Mouse (Mus musculus): ENCODE data around the gene Aff3. TPM values are rescaled to one million over a fixed set of nuclear protein-coding genes. Genes with fewer than 3 reads are reported as not detected.

The Aff3 gene
- polyA plus RNA-seq, 1 experiment = 16.9 TPM

DNA sequence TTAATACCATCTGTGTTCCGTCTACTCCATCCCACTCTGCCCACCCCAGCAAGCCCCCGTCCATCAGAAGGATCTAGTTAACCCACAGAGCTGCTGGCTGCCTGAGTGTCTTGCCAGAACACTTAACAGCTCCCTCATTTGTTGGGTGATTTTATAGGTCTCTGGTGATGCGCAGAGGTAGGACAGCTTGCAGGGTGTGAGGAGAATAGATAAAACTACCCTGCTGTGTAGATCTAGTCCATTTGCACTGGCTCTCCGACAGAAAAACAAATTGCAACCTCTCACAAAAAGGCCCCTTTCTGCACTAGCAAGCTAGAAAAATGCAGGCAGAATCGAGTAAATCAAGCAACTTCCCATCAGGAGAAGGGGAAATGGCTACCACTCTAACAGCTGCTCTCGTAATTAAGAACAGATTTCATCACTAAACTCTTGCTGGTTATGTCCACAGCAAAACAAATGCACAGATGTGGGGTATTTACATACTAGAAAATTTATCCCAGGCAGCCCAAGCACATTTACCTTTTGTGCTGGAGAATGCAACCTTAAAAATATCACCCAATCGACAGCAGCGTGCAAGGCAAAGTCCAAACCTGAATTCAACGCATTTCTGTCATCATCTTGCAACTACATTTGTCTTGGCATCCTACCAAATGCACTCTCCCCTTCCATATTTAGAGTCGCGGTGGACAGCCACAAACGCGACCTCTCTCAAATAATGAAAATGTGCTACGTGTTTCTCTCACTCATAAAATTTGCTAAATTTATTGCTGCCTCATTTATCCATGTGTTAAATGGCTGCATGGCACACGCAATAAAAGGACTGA, 152.3 kb downstream of the Aff3 start:
- WGBS = 65% methylated on average over 15 of the region's 15 CpGs
- TF ChIP-seq CTCF (IDR thresholded peaks at IDR 0.05; ENCODE audit: insufficient read depth, low read length) (no peak), POLR2A (IDR thresholded peaks at IDR 0.05; ENCODE audit: borderline replicate concordance, extremely low read depth, low read depth, low read length) (no peak)
- no peak for DNase-seq
- no peaks in the 10 kb centered on the region for H3K4me1 ChIP-seq (ENCODE audit: control insufficient read depth, insufficient read depth, low read length)
- H3K4me3 ChIP-seq (replicated peaks; ENCODE audit: extremely low read depth, low read depth, low read length) = no peak overlapping the region

DNA sequence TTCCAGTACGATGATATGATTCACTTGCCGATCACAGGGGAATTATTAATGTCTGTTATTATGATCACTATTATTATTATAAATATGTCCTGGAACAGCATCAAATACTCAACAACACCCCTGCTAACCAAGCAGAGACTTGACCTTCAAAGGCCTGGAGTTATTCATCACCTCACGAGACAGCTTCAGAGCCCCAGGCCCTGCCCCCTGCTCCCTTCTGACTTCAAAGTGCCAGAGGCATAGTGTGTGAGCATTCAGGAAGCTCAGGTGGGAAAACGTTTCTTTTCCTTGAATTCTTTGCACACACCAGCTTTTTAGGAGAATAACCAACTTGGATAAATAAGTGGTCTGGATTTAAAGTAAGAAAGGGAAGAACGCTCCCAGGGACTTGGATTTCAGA, 153.7 kb downstream of the Aff3 start:
- TF ChIP-seq CTCF (IDR thresholded peaks at IDR 0.05; ENCODE audit: insufficient read depth, low read length) = no peak
- no peak for TF ChIP-seq POLR2A (IDR thresholded peaks at IDR 0.05; ENCODE audit: borderline replicate concordance, extremely low read depth, low read depth, low read length)
- no peak for DNase-seq
- Histone ChIP-seq H3K4me3 (replicated peaks; ENCODE audit: extremely low read depth, low read depth, low read length) (no peak overlapping the region), H3K4me1 (ENCODE audit: control insufficient read depth, insufficient read depth, low read length) (no peaks in the 10 kb centered on the region)
- 62% methylated on average over 5 of the region's 5 CpGs for WGBS

DNA sequence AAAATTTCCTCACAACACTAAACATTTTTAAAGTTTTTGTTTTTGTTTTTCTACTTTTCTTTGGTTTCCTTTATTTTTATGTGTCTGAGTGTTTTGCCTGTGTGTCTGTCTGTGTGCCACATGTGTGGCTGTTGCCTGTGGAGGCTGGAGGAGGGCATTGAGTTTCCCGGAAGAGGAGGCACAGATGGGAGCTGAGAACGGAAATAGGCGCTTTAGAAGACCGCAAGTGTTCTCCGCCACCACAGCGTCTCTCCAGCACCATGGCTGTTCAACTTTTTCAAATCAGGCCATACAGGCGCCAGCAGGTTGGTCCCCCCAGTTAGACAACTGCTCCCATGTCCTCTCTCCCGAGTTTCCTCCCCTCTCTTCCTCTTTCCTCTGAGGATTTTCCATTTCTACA, 155.5 kb downstream of the Aff3 start:
- H3K4me1 ChIP-seq (ENCODE audit: control insufficient read depth, insufficient read depth, low read length) = no peaks in the 10 kb centered on the region
- no peak for DNase-seq
- no peak overlapping the region for H3K4me3 ChIP-seq (replicated peaks; ENCODE audit: extremely low read depth, low read depth, low read length)
- TF ChIP-seq CTCF (IDR thresholded peaks at IDR 0.05; ENCODE audit: insufficient read depth, low read length) = no peak
- TF ChIP-seq POLR2A (IDR thresholded peaks at IDR 0.05; ENCODE audit: borderline replicate concordance, extremely low read depth, low read depth, low read length) = no peak
- WGBS = 87% methylated on average over 8 of the region's 8 CpGs

DNA sequence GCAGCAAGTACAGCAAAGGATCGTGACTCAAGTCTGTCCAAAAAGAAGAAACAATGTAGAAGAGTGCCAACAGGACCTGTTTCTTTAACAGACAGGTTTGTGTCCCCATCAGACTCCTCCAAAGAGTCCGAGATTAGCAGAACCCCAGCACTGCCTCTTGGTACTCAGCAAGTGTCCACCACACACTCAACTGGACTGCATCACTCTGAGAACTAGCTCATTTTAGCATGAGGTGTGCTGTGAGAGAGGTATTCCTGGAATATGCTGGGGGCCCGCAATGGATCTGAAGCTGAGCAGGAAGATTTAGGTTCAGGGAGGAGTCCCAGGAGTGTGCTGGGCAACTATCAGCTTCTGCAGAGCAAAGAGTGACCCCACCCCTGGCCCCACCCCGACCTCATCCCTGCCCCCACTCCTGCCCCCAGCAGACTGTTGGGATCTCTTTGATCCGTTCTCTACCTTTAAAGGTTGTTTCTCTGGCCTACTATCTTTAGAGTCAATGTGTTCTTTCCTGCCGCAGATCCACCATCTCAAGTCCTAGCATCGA, 157.0 kb downstream of the Aff3 start:
- H3K4me3 ChIP-seq (replicated peaks; ENCODE audit: extremely low read depth, low read depth, low read length) = no peak overlapping the region
- WGBS = 80% methylated on average over 7 of the region's 7 CpGs
- DNase-seq = no peak
- H3K4me1 ChIP-seq (ENCODE audit: control insufficient read depth, insufficient read depth, low read length) = peaks cover 3% of the 10 kb centered on the region; the same call in 1 of the 2 replicates
- TF ChIP-seq CTCF (IDR thresholded peaks at IDR 0.05; ENCODE audit: insufficient read depth, low read length) (no peak), POLR2A (IDR thresholded peaks at IDR 0.05; ENCODE audit: borderline replicate concordance, extremely low read depth, low read depth, low read length) (no peak)

DNA sequence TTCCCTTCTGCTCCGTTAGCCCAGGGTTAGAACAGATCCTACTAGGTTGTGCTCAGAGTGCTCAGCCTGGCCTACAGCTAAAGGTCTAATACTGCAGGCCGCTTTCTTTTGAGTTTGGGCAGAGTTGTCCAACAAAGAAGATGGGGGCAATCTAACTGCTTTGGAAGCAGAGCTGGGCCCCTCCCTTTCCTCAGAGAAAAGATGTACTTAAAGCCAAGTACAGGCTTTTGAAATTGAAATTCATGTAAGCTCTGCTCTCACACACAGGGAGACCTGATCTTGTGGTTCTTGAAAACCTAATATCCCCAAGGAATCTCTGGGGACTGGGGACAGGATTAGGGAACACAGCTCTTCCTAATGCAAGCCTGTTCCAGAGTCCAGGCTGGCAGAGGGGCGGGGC, 158.4 kb downstream of the Aff3 start:
- Histone ChIP-seq H3K4me3 (replicated peaks; ENCODE audit: extremely low read depth, low read depth, low read length) (no peak overlapping the region), H3K4me1 (ENCODE audit: control insufficient read depth, insufficient read depth, low read length) (peaks cover 3% of the 10 kb centered on the region; the same call in 1 of the 2 replicates)
- WGBS = 96% methylated on average over 3 of the region's 3 CpGs
- no peak for TF ChIP-seq POLR2A (IDR thresholded peaks at IDR 0.05; ENCODE audit: borderline replicate concordance, extremely low read depth, low read depth, low read length)
- no peak for TF ChIP-seq CTCF (IDR thresholded peaks at IDR 0.05; ENCODE audit: insufficient read depth, low read length)
- DNase-seq = no peak

DNA sequence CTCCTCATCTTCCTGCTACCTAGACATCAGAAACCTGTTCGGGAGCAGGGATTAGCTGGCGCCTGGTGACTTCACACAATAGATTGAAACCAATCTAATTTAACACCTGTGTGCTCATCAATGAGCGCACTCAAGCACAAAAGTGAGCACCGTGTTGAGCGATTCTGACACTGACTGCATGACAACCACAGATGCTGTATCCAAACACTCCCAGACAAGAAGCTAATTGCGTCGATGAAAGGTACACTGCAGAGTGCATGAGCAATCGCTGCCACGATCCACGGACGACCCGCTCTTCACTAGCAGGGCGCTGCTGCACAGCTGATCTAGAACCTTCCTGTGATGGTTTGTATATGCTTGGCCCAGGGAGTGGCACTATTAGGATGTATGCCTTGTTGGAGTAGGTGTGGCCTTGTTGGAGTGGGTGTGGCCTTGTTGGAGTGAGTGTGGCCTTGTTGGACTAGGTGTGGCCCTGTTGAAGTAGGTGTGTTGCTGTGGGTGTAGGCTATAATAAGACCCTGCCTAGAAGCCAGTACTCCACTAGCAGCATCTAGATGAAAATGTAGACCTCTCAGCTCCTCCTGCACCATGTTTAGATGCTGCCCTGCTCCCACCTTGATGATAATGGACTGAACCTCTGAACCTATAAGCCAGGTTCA, 161.2 kb downstream of the Aff3 start:
- peaks cover 7% of the 10 kb centered on the region for H3K4me1 ChIP-seq (ENCODE audit: control insufficient read depth, insufficient read depth, low read length)
- no peak for DNase-seq
- 90% methylated on average over 13 of the region's 13 CpGs for WGBS
- H3K4me3 ChIP-seq (replicated peaks; ENCODE audit: extremely low read depth, low read depth, low read length) = no peak overlapping the region
- TF ChIP-seq CTCF (IDR thresholded peaks at IDR 0.05; ENCODE audit: insufficient read depth, low read length) = no peak
- TF ChIP-seq POLR2A (IDR thresholded peaks at IDR 0.05; ENCODE audit: borderline replicate concordance, extremely low read depth, low read depth, low read length) = no peak

DNA sequence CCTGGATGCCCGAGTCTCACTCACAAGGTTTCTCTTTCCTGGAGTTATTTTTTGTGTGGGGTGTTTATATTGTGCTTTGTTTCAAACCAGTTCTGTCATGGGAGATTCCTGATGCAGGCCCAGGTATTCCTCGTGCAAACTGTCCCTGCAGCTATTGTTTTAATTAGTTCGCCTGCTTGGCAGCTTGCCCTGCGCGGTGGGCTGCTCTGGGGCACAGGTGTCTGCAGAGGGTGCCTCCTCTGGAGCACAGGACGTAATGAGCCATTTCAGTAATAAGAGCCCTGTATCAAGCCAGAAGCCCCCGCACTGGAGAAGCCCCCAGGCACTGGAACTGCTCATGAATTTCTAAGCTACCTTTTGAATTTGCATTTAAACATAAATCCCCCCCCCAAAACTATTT, 162.0 kb downstream of the Aff3 start:
- peaks cover 7% of the 10 kb centered on the region for H3K4me1 ChIP-seq (ENCODE audit: control insufficient read depth, insufficient read depth, low read length)
- TF ChIP-seq CTCF (IDR thresholded peaks at IDR 0.05; ENCODE audit: insufficient read depth, low read length) = no peak
- no peak for TF ChIP-seq POLR2A (IDR thresholded peaks at IDR 0.05; ENCODE audit: borderline replicate concordance, extremely low read depth, low read depth, low read length)
- no peak overlapping the region for H3K4me3 ChIP-seq (replicated peaks; ENCODE audit: extremely low read depth, low read depth, low read length)
- no peak for DNase-seq
- 60% methylated on average over 7 of the region's 7 CpGs for WGBS

DNA sequence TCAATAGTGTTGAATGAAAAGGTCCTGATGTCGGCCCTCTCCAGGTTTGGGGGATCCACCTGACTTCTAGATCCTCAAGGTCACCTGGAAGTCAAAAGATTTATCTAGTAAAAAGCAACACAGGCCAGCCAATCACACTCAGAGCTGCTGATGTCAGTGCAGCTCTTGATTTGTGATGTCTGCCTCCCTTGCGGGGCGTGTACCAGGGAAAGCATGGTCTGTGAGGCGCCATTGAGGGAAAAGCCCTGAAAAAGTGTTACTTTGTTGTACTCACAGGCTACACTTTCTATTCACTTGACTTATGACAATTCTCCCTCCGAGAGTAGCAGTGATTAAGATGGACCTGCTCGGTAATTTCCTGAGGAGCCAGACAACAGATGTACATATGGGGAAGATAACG, 163.5 kb downstream of the Aff3 start:
- Histone ChIP-seq H3K4me3 (replicated peaks; ENCODE audit: extremely low read depth, low read depth, low read length) (no peak overlapping the region), H3K4me1 (ENCODE audit: control insufficient read depth, insufficient read depth, low read length) (peaks cover 7% of the 10 kb centered on the region)
- TF ChIP-seq POLR2A (IDR thresholded peaks at IDR 0.05; ENCODE audit: borderline replicate concordance, extremely low read depth, low read depth, low read length) (no peak), CTCF (IDR thresholded peaks at IDR 0.05; ENCODE audit: insufficient read depth, low read length) (no peak)
- 89% methylated on average over 7 of the region's 7 CpGs for WGBS
- no peak for DNase-seq

DNA sequence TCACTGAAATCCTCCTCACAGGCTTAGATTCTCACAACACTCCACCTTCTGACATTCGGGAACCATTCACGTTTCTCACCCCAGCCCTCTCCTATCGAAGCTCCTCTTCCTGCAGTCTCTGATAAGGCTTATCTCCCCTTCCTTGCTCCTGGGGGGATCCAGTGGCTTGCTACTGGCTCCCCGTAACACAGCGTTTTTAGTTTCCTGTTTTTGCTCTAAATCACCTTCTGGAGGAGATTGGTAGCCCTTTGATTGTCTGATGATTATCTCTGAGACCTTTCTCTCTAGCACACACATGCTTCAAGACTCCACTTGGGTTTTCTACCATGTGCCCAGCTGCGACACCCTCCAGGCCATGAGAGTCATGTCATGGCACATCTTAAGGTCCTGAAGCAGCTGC, 165.3 kb downstream of the Aff3 start:
- no peak for DNase-seq
- Histone ChIP-seq H3K4me3 (replicated peaks; ENCODE audit: extremely low read depth, low read depth, low read length) (no peak overlapping the region), H3K4me1 (ENCODE audit: control insufficient read depth, insufficient read depth, low read length) (peaks cover 7% of the 10 kb centered on the region)
- TF ChIP-seq POLR2A (IDR thresholded peaks at IDR 0.05; ENCODE audit: borderline replicate concordance, extremely low read depth, low read depth, low read length) (no peak), CTCF (IDR thresholded peaks at IDR 0.05; ENCODE audit: insufficient read depth, low read length) (no peak)
- 39% methylated on average over 6 of the region's 6 CpGs for WGBS

Measured in lung, adult 2 months (tissue).